Mouse (Mus musculus) lung, embryonic 15.5 days (tissue): ENCODE measurements around the gene Polr2h. TPM values are rescaled to one million over a fixed set of nuclear protein-coding genes. Genes with fewer than 3 reads are reported as not detected.

ENCODE experiments used
- ATAC-seq: fragments of 200-750 bp; cut with Nextera tagmentation; 2 replicates; pipeline ENCODE4 v1.8.0; 2017; ENCODE audit warnings: moderate number of reproducible peaks, borderline replicate concordance; ENCODE audit not compliant: low FRiP score, low TSS enrichment; ENCODE audit errors: extremely low read depth
- H3K27ac ChIP-seq: fragments of 300-500 bp; sonication (generic); 2 replicates; pipeline ENCODE4 v1.5.1; 2015; ENCODE audit warnings: moderate library complexity, mild to moderate bottlenecking, inconsistent platforms
- H3K27me3 ChIP-seq: fragments of 300-500 bp; sonication (generic); 2 replicates; pipeline ENCODE4 v1.6.1; 2015; ENCODE audit warnings: inconsistent platforms
- H3K36me3 ChIP-seq: fragments of 300-500 bp; sonication (generic); 2 replicates; pipeline ENCODE4 v1.6.1; 2015; ENCODE audit warnings: inconsistent platforms
- H3K4me1 ChIP-seq: fragments of 300-500 bp; sonication (generic); 2 replicates; pipeline ENCODE4 v1.6.1; 2015; ENCODE audit warnings: inconsistent platforms
- H3K4me2 ChIP-seq: fragments of 300-500 bp; sonication (generic); 2 replicates; pipeline ENCODE4 v1.6.1; 2015; ENCODE audit warnings: inconsistent platforms, mild to moderate bottlenecking, moderate library complexity
- H3K4me3 ChIP-seq: fragments of 300-500 bp; sonication (generic); 2 replicates; pipeline ENCODE4 v1.5.1; 2015; ENCODE audit warnings: mild to moderate bottlenecking, inconsistent platforms
- H3K9ac ChIP-seq: fragments of 300-500 bp; sonication (generic); 2 replicates; pipeline ENCODE4 v1.6.1; 2015; ENCODE audit warnings: inconsistent platforms
- H3K9me3 ChIP-seq: fragments of 300-500 bp; sonication (generic); 2 replicates; pipeline ENCODE4 v1.6.1; 2016; ENCODE audit warnings: inconsistent platforms
- WGBS: fragments of 180-500 bp; shearing (Covaris S2); methylation state at CpG from one replicate; pipeline ENCODE4 v1.1.7; 2015; 5-methylcytosine and 5-hydroxymethylcytosine counted together
- polyA plus RNA-seq: library from polyadenylated mRNA; unstranded; fragments of >200 nt; fragmentation: Nextera tagmentation; extraction: Ambion mirVana; gene quantifications from 2 replicates; pipeline ENCODE4 v1.2.1, GENCODE M21; 2015

The Polr2h gene
- polyA plus RNA-seq, 1 experiment from 2014 or later = 86.6 TPM

GRCm38 (mm10) chr16:20750518-20750917, 33.1 kb downstream of the Polr2h start:
- 0 out of 2 replicates have a peak, but pooled peaks cover 4% of the 10 kb centered on the region for H3K4me1 ChIP-seq
- no peaks in the 10 kb centered on the region for H3K36me3 ChIP-seq
- WGBS = 35% methylated on average over 8 of the region's 8 CpGs
- H3K4me2 ChIP-seq = no peak overlapping the region
- ATAC-seq = no peak
- no peak overlapping the region for H3K27ac ChIP-seq
- no peaks in the 10 kb centered on the region for H3K9me3 ChIP-seq
- H3K9ac ChIP-seq = no peak overlapping the region
- no peaks in the 10 kb centered on the region for H3K27me3 ChIP-seq
- H3K4me3 ChIP-seq = no peak overlapping the region

GRCm38 (mm10) chr16:20756052-20756451, 38.6 kb downstream of the Polr2h start:
- WGBS = 68% methylated on average over 5 of the region's 5 CpGs
- no peak overlapping the region for H3K9ac ChIP-seq
- H3K4me2 ChIP-seq = no peak overlapping the region
- no peak overlapping the region for H3K27ac ChIP-seq
- H3K4me1 ChIP-seq = no peaks in the 10 kb centered on the region
- no peaks in the 10 kb centered on the region for H3K36me3 ChIP-seq
- H3K4me3 ChIP-seq = no peak overlapping the region
- 0 out of 2 replicates have a peak, but pooled peaks have one; percentile 42 for ATAC-seq
- H3K9me3 ChIP-seq = no peaks in the 10 kb centered on the region
- no peaks in the 10 kb centered on the region for H3K27me3 ChIP-seq

- no peak for ATAC-seq
- Histone ChIP-seq H3K27me3 (no peaks in the 10 kb centered on the region), H3K4me1 (no peaks in the 10 kb centered on the region), H3K9ac (no peak overlapping the region), H3K36me3 (no peaks in the 10 kb centered on the region), H3K4me2 (no peak overlapping the region), H3K9me3 (no peaks in the 10 kb centered on the region), H3K4me3 (no peak overlapping the region), H3K27ac (no peak overlapping the region)
- 76% methylated on average over 1 of the region's 1 CpGs for WGBS
These were observed 39.9 kb downstream of the Polr2h start for GRCm38 (mm10) chr16:20757385-20757784.

GRCm38 (mm10) chr16:20761681-20762080, 44.2 kb downstream of the Polr2h start:
- Histone ChIP-seq H3K27me3 (no peaks in the 10 kb centered on the region), H3K4me1 (no peaks in the 10 kb centered on the region)

DNA sequence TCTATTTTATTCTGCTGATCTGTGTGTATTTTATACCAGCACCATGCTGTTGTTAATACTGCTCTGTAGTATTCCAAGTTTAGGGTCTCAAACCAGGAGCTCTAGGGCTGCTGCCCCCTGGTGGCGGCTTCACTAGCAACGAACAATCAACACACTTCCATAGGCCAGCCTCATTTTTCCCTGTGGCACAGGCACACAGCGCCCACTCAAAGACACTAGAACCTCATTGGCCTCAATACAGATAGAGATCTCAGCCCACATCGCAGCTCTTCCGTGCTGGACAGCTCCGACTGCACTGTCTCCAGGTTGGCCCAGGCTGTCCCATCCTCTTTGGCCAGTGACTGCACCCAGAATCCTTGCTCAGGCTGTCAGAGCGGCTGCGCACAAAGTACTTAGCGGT, 47.8 kb downstream of the Polr2h start:
- H3K27ac ChIP-seq = no peak overlapping the region
- H3K9me3 ChIP-seq = no peaks in the 10 kb centered on the region
- WGBS = 40% methylated on average over 9 of the region's 9 CpGs
- H3K27me3 ChIP-seq = no peaks in the 10 kb centered on the region
- no peak overlapping the region for H3K4me2 ChIP-seq
- no peaks in the 10 kb centered on the region for H3K36me3 ChIP-seq
- no peaks in the 10 kb centered on the region for H3K4me1 ChIP-seq
- no peak overlapping the region for H3K9ac ChIP-seq
- 0 out of 2 replicates have a peak, but pooled peaks have one; percentile 14 for ATAC-seq
- H3K4me3 ChIP-seq = no peak overlapping the region

More at GRCm38 (mm10) chr16:20761681-20762080, 44.2 kb downstream of the Polr2h start:
- Histone ChIP-seq H3K4me2 (no peak overlapping the region), H3K4me3 (no peak overlapping the region), H3K36me3 (no peaks in the 10 kb centered on the region), H3K27ac (no peak overlapping the region), H3K9ac (no peak overlapping the region), H3K9me3 (no peaks in the 10 kb centered on the region)
- 7% methylated on average over 3 of the region's 3 CpGs for WGBS
- no peak for ATAC-seq

Other genes with a start within 250 kb of the Polr2h start
- gene Eif2b5, start 218.8 kb upstream of the Polr2h start, polyA plus RNA-seq = 106 TPM in 2 replicates
- gene Dvl3, start 200.7 kb upstream of the Polr2h start, polyA plus RNA-seq = 17.4 and 21.7 TPM in 2 replicates
- 615 and 636 TPM in 2 replicates for gene Ap2m1, start 182.2 kb upstream of the Polr2h start, polyA plus RNA-seq
- gene Abcf3, start 169.1 kb upstream of the Polr2h start, polyA plus RNA-seq = 53.0 and 57.9 TPM in 2 replicates
- gene Vwa5b2, start 128.2 kb upstream of the Polr2h start, polyA plus RNA-seq = 0.39 and 0.94 TPM in 2 replicates
- gene Eef1akmt4, start 106.1 kb upstream of the Polr2h start, polyA plus RNA-seq = 28.4 and 29.0 TPM in 2 replicates
- gene Gm49333, start 106.1 kb upstream of the Polr2h start, polyA plus RNA-seq = not detected in 2 replicates
- 32.8 and 34.4 TPM in 2 replicates for gene Alg3, start 105.9 kb upstream of the Polr2h start, polyA plus RNA-seq
- gene Camk2n2, start 96.4 kb upstream of the Polr2h start, polyA plus RNA-seq = 0.93 and 1.1 TPM in 2 replicates
- gene Ece2, start 87.8 kb upstream of the Polr2h start, polyA plus RNA-seq = 2.4 and 3.2 TPM in 2 replicates
- 331 and 341 TPM in 2 replicates for gene Psmd2, start 66.0 kb upstream of the Polr2h start, polyA plus RNA-seq
- gene Eif4g1, start 49.4 kb upstream of the Polr2h start, polyA plus RNA-seq = 170 and 177 TPM in 2 replicates
- 4.9 and 6.3 TPM in 2 replicates for gene Fam131a, start 24.4 kb upstream of the Polr2h start, polyA plus RNA-seq
- gene Clcn2, start 81 bp downstream of the Polr2h start, polyA plus RNA-seq = 7.2 and 8.6 TPM in 2 replicates
- gene Chrd, start 15.5 kb downstream of the Polr2h start, polyA plus RNA-seq = 3.8 and 4.1 TPM in 2 replicates
- 0.51 and 0.68 TPM in 2 replicates for gene Thpo, start 16.8 kb downstream of the Polr2h start, polyA plus RNA-seq